Mouse (Mus musculus) T-helper 2 cell (primary cell): ENCODE measurements at regions not wholly inside any gene's neighbourhood (a gene's known extent, or its start where the extent isn't known, plus 50 kb on each side); places are given as distances from the start of the nearest gene placed in this dataset.

Experiments
- in situ Hi-C: fragments of 300-600 bp; cut with MboI, MseI; formaldehyde crosslinking; loops from one replicate; pipeline ENCODE4 v1.15.1; 2025; ENCODE audit warnings: high pct_unique_total_duplicates

- in situ Hi-C loops: loop anchor here (25.0 kb wide), 1 partner anchor 1865 kb away; no protein-coding TSS in a partner anchor
These were observed 306.0 kb downstream of the Gm6377 start for GRCm38 (mm10) chrX:109502571-109502970.

DNA sequence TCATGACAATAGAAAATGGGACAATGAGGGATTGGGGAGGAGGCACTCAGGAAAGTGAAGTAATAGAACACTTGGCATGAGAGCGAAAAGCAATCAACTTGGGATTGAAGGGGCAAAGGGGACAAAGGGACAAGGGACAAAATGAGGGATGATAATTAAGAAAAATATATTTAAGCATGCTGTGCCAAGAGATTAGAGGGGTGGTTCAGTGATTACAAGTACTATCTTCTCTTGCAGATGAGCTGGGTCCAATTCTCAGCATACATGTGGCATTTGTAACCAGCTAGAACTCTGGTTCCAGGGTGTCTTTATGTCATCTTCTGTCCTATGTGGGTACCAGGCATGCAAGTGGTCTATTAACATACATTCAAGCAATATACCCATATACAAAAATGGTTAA lies 355.9 kb downstream of the Gm6377 start:
- in situ Hi-C loops: no loop called here

GRCm38 (mm10) chrX:109587360-109587759 lies 390.8 kb downstream of the Gm6377 start:
- in situ Hi-C loops: no loop called here

DNA sequence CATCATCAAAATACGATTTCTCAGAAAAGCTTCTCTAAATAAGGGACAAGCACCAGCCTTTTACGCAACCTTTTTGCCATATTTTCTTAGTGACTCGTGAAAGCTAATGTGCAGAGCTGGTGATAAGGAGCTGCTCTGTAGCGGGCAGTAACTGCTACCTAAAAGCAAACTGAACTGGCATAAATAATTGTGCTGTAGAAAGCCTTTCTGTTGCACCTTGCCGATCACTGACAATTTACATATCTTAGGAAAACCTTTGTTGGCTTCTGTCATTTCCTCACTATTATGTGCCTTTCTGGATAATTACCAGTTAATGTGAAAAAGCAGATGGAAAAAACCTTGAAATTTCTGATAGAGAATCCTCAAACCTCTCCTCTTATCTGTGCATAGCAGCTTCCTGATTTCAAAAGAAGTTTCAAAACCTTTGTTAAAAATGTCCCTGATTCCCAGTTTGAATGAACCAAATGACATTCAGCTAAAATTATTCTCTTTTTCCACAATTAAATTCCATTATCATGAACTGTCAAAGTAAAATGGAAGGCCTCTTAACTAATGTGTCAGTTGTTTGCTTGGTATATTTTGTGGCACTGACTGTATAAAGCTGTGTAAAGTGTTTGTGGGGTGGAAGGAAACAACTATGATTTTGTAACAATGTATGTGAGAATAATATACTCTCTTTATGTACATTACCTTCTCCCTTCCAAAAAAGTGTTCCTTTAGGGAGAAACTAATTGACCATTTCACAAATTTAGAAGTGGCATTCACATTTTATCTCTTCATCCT lies 430.6 kb downstream of the Gm6377 start:
- in situ Hi-C loops: no loop called here
